Mouse (Mus musculus): ENCODE results near the gene Rab11fip4.

GRCm38 (mm10) chr11:79589317-79590075, 1.5 kb upstream of the Rab11fip4 start:
- TF ChIP-seq GATA1 (IDR thresholded peaks at IDR 0.05; ENCODE audit: low read length): no peak
- no peak for TF ChIP-seq TAL1 (IDR thresholded peaks at IDR 0.05; ENCODE audit: low read length)
